Mouse (Mus musculus): ENCODE measurements around the gene Fgfr4. TPM values are rescaled to one million over a fixed set of nuclear protein-coding genes. Genes with fewer than 3 reads are reported as not detected.

Fgfr4 gene
- polyA plus RNA-seq, 1 experiment from 2014 or later, result 0.80 TPM

DNA sequence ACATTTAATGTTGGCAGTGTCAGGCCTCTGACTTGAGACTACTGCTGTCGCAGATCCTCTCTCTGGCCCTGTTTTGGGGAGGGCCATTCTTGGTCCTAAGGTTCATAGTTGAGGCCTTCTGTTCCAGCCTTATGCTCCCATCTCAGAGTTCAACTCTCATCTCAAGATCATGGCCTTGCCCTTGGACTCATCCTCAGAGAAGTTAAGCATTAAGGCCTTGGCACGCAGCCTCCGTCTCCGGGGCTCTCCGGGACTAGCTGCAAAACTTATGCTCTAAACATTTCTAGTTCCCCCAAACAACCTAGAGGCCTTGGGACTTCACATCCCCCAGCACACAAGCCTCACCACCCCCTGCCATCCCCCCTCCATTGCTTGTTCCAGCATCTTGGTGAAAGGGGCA lies 15.8 kb downstream of the Fgfr4 start:
- H3K9ac ChIP-seq (ENCODE audit: low read length), result no peak overlapping the region
- no peak overlapping the region for H3K4me3 ChIP-seq (ENCODE audit: low read length)
- no peak overlapping the region for H3K27ac ChIP-seq (ENCODE audit: low read length)
- H3K27me3 ChIP-seq (ENCODE audit: control insufficient read depth, insufficient read depth, low read length), result 0 out of 2 replicates have a peak, but pooled peaks cover 2% of the 10 kb centered on the region
- ATAC-seq (replicated peaks; ENCODE audit: extremely low read depth, insufficient read depth, low FRiP score), result no peak
- H3K4me2 ChIP-seq (ENCODE audit: low read depth, low read length), result no peak overlapping the region
- H3K36me3 ChIP-seq (ENCODE audit: control insufficient read depth, insufficient read depth), result no peaks in the 10 kb centered on the region
- no peaks in the 10 kb centered on the region for H3K9me3 ChIP-seq (replicated peaks; ENCODE audit: control insufficient read depth, low read length)
- peaks cover 11% of the 10 kb centered on the region for H3K4me1 ChIP-seq (ENCODE audit: control insufficient read depth, insufficient read depth, low read length)
- WGBS, result 88% methylated on average over 5 of the region's 5 CpGs

DNA sequence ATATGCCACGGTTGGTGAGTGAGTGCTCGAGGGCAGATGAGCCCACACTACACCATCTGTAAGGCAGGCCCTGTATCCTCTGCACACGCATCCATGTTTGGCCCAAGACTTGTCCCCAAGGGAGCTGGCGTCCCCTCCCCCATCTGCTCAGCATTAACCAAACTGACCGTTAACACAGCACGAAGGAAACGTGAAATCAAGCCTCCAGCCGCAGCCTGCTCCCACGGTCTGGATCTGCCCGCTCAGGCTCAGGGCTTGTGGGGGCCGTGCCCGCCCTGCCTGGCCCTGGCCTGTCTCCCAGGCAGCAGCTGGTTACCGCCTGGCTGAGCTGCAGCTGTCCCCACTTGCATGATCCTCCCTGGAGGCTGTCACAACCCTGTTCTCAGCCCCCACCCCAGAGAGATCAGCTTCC lies 16.5 kb downstream of the Fgfr4 start:
- no peak overlapping the region for H3K9ac ChIP-seq (ENCODE audit: low read length)
- ATAC-seq (replicated peaks; ENCODE audit: extremely low read depth, insufficient read depth, low FRiP score), result peak; percentile 11; the same call in 1 of the 2 replicates
- H3K9me3 ChIP-seq (replicated peaks; ENCODE audit: control insufficient read depth, low read length), result no peaks in the 10 kb centered on the region
- peaks cover 11% of the 10 kb centered on the region for H3K4me1 ChIP-seq (ENCODE audit: control insufficient read depth, insufficient read depth, low read length)
- no peak overlapping the region for H3K4me3 ChIP-seq (ENCODE audit: low read length)
- H3K36me3 ChIP-seq (ENCODE audit: control insufficient read depth, insufficient read depth), result no peaks in the 10 kb centered on the region
- 69% methylated on average over 13 of the region's 13 CpGs for WGBS
- no peak overlapping the region for H3K4me2 ChIP-seq (ENCODE audit: low read depth, low read length)
- H3K27ac ChIP-seq (ENCODE audit: low read length), result peak overlapping the region; percentile 18; the same call in 1 of the 2 replicates
- H3K27me3 ChIP-seq (ENCODE audit: control insufficient read depth, insufficient read depth, low read length), result 0 out of 2 replicates have a peak, but pooled peaks cover 2% of the 10 kb centered on the region

- no peaks in the 10 kb centered on the region for H3K36me3 ChIP-seq (ENCODE audit: control insufficient read depth, insufficient read depth)
- no peaks in the 10 kb centered on the region for H3K9me3 ChIP-seq (replicated peaks; ENCODE audit: control insufficient read depth, low read length)
- H3K4me1 ChIP-seq (ENCODE audit: control insufficient read depth, insufficient read depth, low read length), result peaks cover 11% of the 10 kb centered on the region
- peak; percentile 64 for ATAC-seq (replicated peaks; ENCODE audit: extremely low read depth, insufficient read depth, low FRiP score)
- H3K4me3 ChIP-seq (ENCODE audit: low read length), result peak overlapping the region; percentile 32
- 0 out of 2 replicates have a peak, but pooled peaks cover 2% of the 10 kb centered on the region for H3K27me3 ChIP-seq (ENCODE audit: control insufficient read depth, insufficient read depth, low read length)
- H3K4me2 ChIP-seq (ENCODE audit: low read depth, low read length), result peak overlapping the region; percentile 61
- 14% methylated on average over 26 of the region's 26 CpGs for WGBS
- peak overlapping the region; percentile 78 for H3K27ac ChIP-seq (ENCODE audit: low read length)
- peak overlapping the region; percentile 51 for H3K9ac ChIP-seq (ENCODE audit: low read length)
Measured at GRCm38 (mm10) chr13:55171517-55172335, 19.3 kb downstream of the Fgfr4 start.

DNA sequence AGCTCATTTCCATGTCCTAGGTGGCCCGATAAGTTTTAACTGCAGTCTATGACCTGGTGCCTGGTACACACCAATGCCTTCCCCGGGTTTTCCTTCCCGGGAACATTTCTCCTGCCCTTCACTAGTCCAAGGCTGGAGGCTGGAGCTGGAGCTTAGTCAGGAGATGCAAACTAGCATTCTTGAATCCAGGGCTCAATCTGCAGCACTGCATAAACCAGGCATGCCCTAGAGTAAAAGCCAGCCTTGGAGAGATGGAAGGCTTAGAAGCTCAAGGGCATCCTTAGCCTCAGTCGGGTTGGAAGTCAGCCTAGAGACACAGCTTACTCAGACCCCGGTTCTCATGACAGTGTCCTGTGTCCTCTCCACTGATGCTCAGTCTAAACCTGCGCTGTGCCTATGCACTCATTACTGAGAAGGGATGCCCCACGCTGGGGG lies 19.9 kb downstream of the Fgfr4 start:
- WGBS, result 41% methylated on average over 7 of the region's 7 CpGs
- H3K36me3 ChIP-seq (ENCODE audit: control insufficient read depth, insufficient read depth), result no peaks in the 10 kb centered on the region
- H3K9me3 ChIP-seq (replicated peaks; ENCODE audit: control insufficient read depth, low read length), result no peaks in the 10 kb centered on the region
- H3K27ac ChIP-seq (ENCODE audit: low read length), result no peak overlapping the region
- peak overlapping the region; percentile 51; the same call in 1 of the 2 replicates for H3K9ac ChIP-seq (ENCODE audit: low read length)
- peak overlapping the region; percentile 61 for H3K4me2 ChIP-seq (ENCODE audit: low read depth, low read length)
- peaks cover 11% of the 10 kb centered on the region for H3K4me1 ChIP-seq (ENCODE audit: control insufficient read depth, insufficient read depth, low read length)
- ATAC-seq (replicated peaks; ENCODE audit: extremely low read depth, insufficient read depth, low FRiP score), result no peak
- peak overlapping the region; percentile 32; the same call in 1 of the 2 replicates for H3K4me3 ChIP-seq (ENCODE audit: low read length)
- H3K27me3 ChIP-seq (ENCODE audit: control insufficient read depth, insufficient read depth, low read length), result 0 out of 2 replicates have a peak, but pooled peaks cover 2% of the 10 kb centered on the region

DNA sequence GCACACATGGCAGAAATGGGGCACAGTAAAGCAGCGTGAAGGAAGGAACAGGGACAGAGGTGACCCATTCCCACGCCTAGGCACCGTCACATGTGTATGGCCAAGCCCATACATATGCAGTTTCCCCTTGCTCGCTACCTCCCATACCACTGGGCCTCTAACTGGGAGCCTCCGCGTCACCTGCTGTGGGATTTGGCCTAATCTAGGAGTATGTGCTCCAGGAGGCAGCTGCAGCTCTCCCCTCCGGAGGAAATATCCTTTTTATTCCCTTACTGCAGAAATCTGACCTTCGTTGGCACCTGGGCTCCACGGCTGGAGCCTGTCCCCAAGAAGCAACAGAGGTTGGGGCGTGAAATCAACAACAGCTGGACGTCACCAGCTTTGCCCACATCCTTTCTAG lies 21.9 kb downstream of the Fgfr4 start:
- WGBS, result 78% methylated on average over 11 of the region's 11 CpGs
- 0 out of 2 replicates have a peak, but pooled peaks cover 2% of the 10 kb centered on the region for H3K27me3 ChIP-seq (ENCODE audit: control insufficient read depth, insufficient read depth, low read length)
- ATAC-seq (replicated peaks; ENCODE audit: extremely low read depth, insufficient read depth, low FRiP score), result no peak
- no peak overlapping the region for H3K9ac ChIP-seq (ENCODE audit: low read length)
- H3K4me1 ChIP-seq (ENCODE audit: control insufficient read depth, insufficient read depth, low read length), result peaks cover 11% of the 10 kb centered on the region
- H3K9me3 ChIP-seq (replicated peaks; ENCODE audit: control insufficient read depth, low read length), result no peaks in the 10 kb centered on the region
- H3K4me2 ChIP-seq (ENCODE audit: low read depth, low read length), result no peak overlapping the region
- H3K4me3 ChIP-seq (ENCODE audit: low read length), result no peak overlapping the region
- no peaks in the 10 kb centered on the region for H3K36me3 ChIP-seq (ENCODE audit: control insufficient read depth, insufficient read depth)
- H3K27ac ChIP-seq (ENCODE audit: low read length), result no peak overlapping the region

DNA sequence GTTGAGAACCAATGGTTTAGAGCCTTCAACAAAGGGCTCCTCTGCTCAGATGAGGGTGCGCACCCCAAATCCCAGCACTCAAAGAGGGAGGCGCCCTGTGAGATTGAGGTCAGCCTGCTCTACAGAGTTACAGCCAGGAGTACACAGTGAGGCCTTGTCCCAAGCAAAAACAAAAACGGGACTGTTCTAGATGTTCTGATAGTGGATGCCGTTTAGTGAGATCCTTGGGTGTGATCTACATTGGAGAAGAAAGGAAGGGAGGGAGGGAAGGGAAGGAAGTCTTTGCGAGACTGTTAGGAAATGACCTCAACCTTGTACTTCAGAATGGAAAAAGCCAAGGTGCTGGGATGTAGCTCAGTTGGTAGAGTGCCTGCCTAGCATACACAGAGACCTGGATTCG lies 23.8 kb downstream of the Fgfr4 start:
- no peaks in the 10 kb centered on the region; the same call in 1 of the 2 replicates for H3K9me3 ChIP-seq (replicated peaks; ENCODE audit: control insufficient read depth, low read length)
- H3K4me3 ChIP-seq (ENCODE audit: low read length), result no peak overlapping the region
- H3K27me3 ChIP-seq (ENCODE audit: control insufficient read depth, insufficient read depth, low read length), result 0 out of 2 replicates have a peak, but pooled peaks cover 2% of the 10 kb centered on the region
- H3K4me2 ChIP-seq (ENCODE audit: low read depth, low read length), result no peak overlapping the region
- peaks cover 11% of the 10 kb centered on the region for H3K4me1 ChIP-seq (ENCODE audit: control insufficient read depth, insufficient read depth, low read length)
- no peak overlapping the region for H3K9ac ChIP-seq (ENCODE audit: low read length)
- 74% methylated on average over 6 of the region's 6 CpGs for WGBS
- ATAC-seq (replicated peaks; ENCODE audit: extremely low read depth, insufficient read depth, low FRiP score), result no peak
- no peaks in the 10 kb centered on the region for H3K36me3 ChIP-seq (ENCODE audit: control insufficient read depth, insufficient read depth)
- no peak overlapping the region for H3K27ac ChIP-seq (ENCODE audit: low read length)

GRCm38 (mm10) chr13:55177903-55178496 lies 25.6 kb downstream of the Fgfr4 start:
- Histone ChIP-seq H3K36me3 (ENCODE audit: control insufficient read depth, insufficient read depth) (no peaks in the 10 kb centered on the region), H3K27ac (ENCODE audit: low read length) (no peak overlapping the region), H3K27me3 (ENCODE audit: control insufficient read depth, insufficient read depth, low read length) (no peaks in the 10 kb centered on the region), H3K4me1 (ENCODE audit: control insufficient read depth, insufficient read depth, low read length) (peaks cover 5% of the 10 kb centered on the region; the same call in 1 of the 2 replicates), H3K9me3 (replicated peaks; ENCODE audit: control insufficient read depth, low read length) (no peaks in the 10 kb centered on the region; the same call in 1 of the 2 replicates), H3K4me3 (ENCODE audit: low read length) (no peak overlapping the region), H3K4me2 (ENCODE audit: low read depth, low read length) (no peak overlapping the region), H3K9ac (ENCODE audit: low read length) (no peak overlapping the region)
- ATAC-seq (replicated peaks; ENCODE audit: extremely low read depth, insufficient read depth, low FRiP score), result no peak
- 68% methylated on average over 4 of the region's 4 CpGs for WGBS

- H3K4me1 ChIP-seq (ENCODE audit: control insufficient read depth, insufficient read depth, low read length), result peaks cover 5% of the 10 kb centered on the region; the same call in 1 of the 2 replicates
- H3K27me3 ChIP-seq (ENCODE audit: control insufficient read depth, insufficient read depth, low read length), result no peaks in the 10 kb centered on the region
- H3K4me3 ChIP-seq (ENCODE audit: low read length), result no peak overlapping the region
- no peak for ATAC-seq (replicated peaks; ENCODE audit: extremely low read depth, insufficient read depth, low FRiP score)
- 27% methylated on average over 2 of the region's 2 CpGs for WGBS
- H3K36me3 ChIP-seq (ENCODE audit: control insufficient read depth, insufficient read depth), result no peaks in the 10 kb centered on the region
- H3K9me3 ChIP-seq (replicated peaks; ENCODE audit: control insufficient read depth, low read length), result no peaks in the 10 kb centered on the region; the same call in 1 of the 2 replicates
- no peak overlapping the region for H3K4me2 ChIP-seq (ENCODE audit: low read depth, low read length)
- no peak overlapping the region for H3K27ac ChIP-seq (ENCODE audit: low read length)
- H3K9ac ChIP-seq (ENCODE audit: low read length), result no peak overlapping the region
Measured at GRCm38 (mm10) chr13:55178556-55178955, 26.1 kb downstream of the Fgfr4 start.

GRCm38 (mm10) chr13:55179591-55179990 lies 27.2 kb downstream of the Fgfr4 start:
- H3K4me1 ChIP-seq (ENCODE audit: control insufficient read depth, insufficient read depth, low read length), result peaks cover 5% of the 10 kb centered on the region; the same call in 1 of the 2 replicates
- H3K27me3 ChIP-seq (ENCODE audit: control insufficient read depth, insufficient read depth, low read length), result no peaks in the 10 kb centered on the region
- no peak overlapping the region for H3K9ac ChIP-seq (ENCODE audit: low read length)
- WGBS, result 83% methylated on average over 3 of the region's 3 CpGs
- H3K4me2 ChIP-seq (ENCODE audit: low read depth, low read length), result no peak overlapping the region
- no peak overlapping the region for H3K27ac ChIP-seq (ENCODE audit: low read length)
- H3K4me3 ChIP-seq (ENCODE audit: low read length), result no peak overlapping the region
- ATAC-seq (replicated peaks; ENCODE audit: extremely low read depth, insufficient read depth, low FRiP score), result no peak
- no peaks in the 10 kb centered on the region for H3K36me3 ChIP-seq (ENCODE audit: control insufficient read depth, insufficient read depth)
- no peaks in the 10 kb centered on the region; the same call in 1 of the 2 replicates for H3K9me3 ChIP-seq (replicated peaks; ENCODE audit: control insufficient read depth, low read length)
